Mouse (Mus musculus) layer of hippocampus, postnatal 10 days (tissue): ENCODE measurements around the gene Samd13. TPM values are rescaled to one million over a fixed set of nuclear protein-coding genes. Genes with fewer than 3 reads are reported as not detected.

ENCODE experiments used
- DNase-seq, 2 experiments: peaks; one replicate each; pipeline ENCODE4 v3.0.0; 2021; ENCODE audit warnings: low spot score in 2 of 2
- total RNA-seq, 2 experiments: library from RNA; stranded (reverse); gene quantifications; 2 replicates each; pipeline ENCODE4 v1.2.3; 2021

Samd13 gene
- total RNA-seq, 2 experiments from 2014 or later = 0.83 to 0.94 TPM

GRCm38 (mm10) chr3:146671121-146671520 lies 14.3 kb downstream of the Samd13 start:
- DNase-seq = no peak

GRCm38 (mm10) chr3:146661907-146662306 lies 23.5 kb downstream of the Samd13 start:
- no peak for DNase-seq

GRCm38 (mm10) chr3:146661001-146661400 lies 24.4 kb downstream of the Samd13 start:
- DNase-seq = peak; percentile 32 to 36

- no peak for DNase-seq
Observed at GRCm38 (mm10) chr3:146659321-146659720, 26.1 kb downstream of the Samd13 start.

- no peak for DNase-seq
Observed at GRCm38 (mm10) chr3:146658061-146658639, 27.2 kb downstream of the Samd13 start.

GRCm38 (mm10) chr3:146657433-146657832 lies 28.0 kb downstream of the Samd13 start:
- no peak for DNase-seq

- no peak for DNase-seq
Observed at GRCm38 (mm10) chr3:146655111-146655577, 30.2 kb downstream of the Samd13 start.

GRCm38 (mm10) chr3:146653692-146654091 lies 31.7 kb downstream of the Samd13 start:
- no peak for DNase-seq

GRCm38 (mm10) chr3:146652431-146652830 lies 33.0 kb downstream of the Samd13 start:
- DNase-seq = no peak

GRCm38 (mm10) chr3:146651217-146651616 lies 34.2 kb downstream of the Samd13 start, which contains the start of gene 4930503B20Rik:
4930503B20Rik (minus strand) TSS chr3:146651317.
- DNase-seq = no peak

GRCm38 (mm10) chr3:146650716-146651115 lies 34.7 kb downstream of the Samd13 start:
- no peak for DNase-seq

- no peak for DNase-seq
Observed at GRCm38 (mm10) chr3:146649311-146649894, 36.0 kb downstream of the Samd13 start.

- peak in 1 of 2 experiments; percentile 36 for DNase-seq
Observed at GRCm38 (mm10) chr3:146641818-146642427, 43.5 kb downstream of the Samd13 start.

- DNase-seq = no peak
Observed at GRCm38 (mm10) chr3:146632506-146632905, 52.9 kb downstream of the Samd13 start.

- DNase-seq = no peak
Observed at GRCm38 (mm10) chr3:146628227-146628982, 57.0 kb downstream of the Samd13 start.

- DNase-seq = no peak
Observed at GRCm38 (mm10) chr3:146625766-146626165, 59.6 kb downstream of the Samd13 start.

GRCm38 (mm10) chr3:146621966-146622365 lies 63.4 kb downstream of the Samd13 start:
- no peak for DNase-seq

GRCm38 (mm10) chr3:146620555-146621249 lies 64.7 kb downstream of the Samd13 start:
- DNase-seq = peak; percentile 53 to 70

GRCm38 (mm10) chr3:146620101-146620500 lies 65.3 kb downstream of the Samd13 start:
- DNase-seq = peak in 1 of 2 experiments; percentile 31

GRCm38 (mm10) chr3:146618357-146618756 lies 67.0 kb downstream of the Samd13 start:
- no peak for DNase-seq

- DNase-seq = no peak
Observed at GRCm38 (mm10) chr3:146617946-146618345, 67.4 kb downstream of the Samd13 start.
